Mouse (Mus musculus): ENCODE measurements around the gene Myl12a.

Gene Myl12a

DNA sequence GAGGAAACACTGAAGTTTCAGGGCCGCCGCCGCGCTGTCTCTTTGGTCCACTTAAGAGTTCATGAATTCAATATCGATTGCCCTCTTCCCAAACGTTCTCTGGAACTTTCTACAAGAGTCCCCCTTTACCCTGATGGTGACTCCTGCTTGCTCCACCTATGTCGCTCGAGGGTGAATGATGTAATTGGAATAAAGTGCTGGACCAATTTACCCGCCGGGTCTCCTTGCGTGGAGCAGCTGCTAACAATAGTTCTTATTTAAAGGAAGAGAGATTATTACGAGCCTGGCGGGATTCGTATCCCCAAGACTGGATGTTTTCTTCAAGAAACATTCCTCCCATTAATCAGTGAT is at the start of gene Myl12a:
Myl12a (minus strand) TSS at position 135 of the 351 bp plus-strand sequence.
- DNase-seq = no peak

- DNase-seq = no peak
Measured at GRCm38 (mm10) chr17:71049292-71049691, 46.6 kb upstream of the Myl12a start.

GRCm38 (mm10) chr17:71046856-71047255 is 44.2 kb upstream of the Myl12a start:
- DNase-seq = no peak

DNA sequence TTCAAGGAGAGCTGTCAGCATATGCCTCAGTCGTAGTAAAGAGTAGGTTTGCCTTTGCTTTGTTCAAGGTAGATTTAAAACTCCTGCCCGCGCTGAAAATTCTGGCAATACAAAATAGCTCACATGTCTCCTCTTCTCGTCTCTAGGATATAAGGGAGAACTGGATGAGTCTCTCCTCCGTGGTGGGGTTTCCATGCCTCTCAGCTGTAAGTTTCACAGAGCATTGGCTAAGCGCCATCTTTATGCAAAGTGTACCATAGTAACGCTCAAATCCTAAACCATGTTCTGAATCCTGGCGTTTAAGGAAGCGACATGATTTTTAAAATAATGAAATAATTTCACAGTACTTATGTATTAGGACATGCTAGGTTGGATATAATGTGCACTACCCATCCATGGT is 42.9 kb upstream of the Myl12a start:
- no peak for DNase-seq

DNA sequence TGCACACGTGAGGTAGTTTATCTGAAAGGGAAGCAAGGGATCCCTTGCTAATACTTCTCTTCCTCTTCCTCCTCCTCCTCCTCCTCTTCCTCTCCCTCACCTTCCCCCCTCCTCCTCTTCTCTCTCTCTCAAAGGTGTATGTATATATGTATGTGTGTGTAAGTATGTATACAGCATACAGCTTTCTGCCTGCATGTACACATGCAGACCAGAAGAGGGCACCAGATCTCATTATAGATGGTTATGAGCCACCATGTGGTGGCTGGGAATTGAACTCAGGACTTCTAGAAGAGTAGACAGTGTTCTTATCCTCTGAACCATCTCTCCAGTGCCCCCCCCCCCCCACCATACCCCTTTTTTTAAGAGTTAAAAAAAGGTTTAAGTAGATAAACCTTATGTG is 40.0 kb upstream of the Myl12a start:
- DNase-seq = no peak

GRCm38 (mm10) chr17:71040582-71040880 is 37.9 kb upstream of the Myl12a start:
- no peak for DNase-seq

DNA sequence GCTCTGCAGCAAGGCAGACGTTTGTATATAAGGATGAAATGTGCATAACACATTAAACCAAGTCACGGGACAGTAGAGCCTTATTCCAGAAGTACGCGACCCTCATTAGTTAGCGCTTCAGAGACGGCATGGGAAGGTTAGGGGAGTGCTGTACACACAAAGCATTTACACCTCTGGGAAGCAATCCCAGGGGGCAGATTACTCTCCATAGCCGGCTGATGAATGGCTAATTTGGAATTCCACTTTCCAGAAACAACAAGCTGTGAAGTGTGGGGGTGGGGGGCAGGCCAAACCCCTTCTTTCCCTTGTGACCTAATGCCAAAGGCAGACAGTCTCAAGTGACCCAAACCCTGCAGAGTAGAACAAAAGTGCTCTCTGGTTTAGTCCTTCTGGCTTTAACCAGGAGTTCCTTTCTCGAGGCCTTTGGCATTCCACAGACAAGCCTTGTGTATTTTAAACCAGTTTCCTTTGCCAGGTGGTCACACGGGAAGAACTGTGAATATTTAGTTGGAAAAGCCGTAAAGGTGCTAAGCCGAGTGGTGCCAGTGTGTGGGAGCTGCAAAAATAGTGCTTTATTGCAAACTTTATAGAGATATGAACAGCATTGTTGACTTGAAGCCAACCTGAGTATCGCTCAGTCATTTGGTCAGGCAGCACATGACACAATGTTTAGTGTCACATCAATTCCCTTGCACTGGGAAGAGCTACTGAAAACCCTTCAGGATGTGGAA is 37.3 kb upstream of the Myl12a start:
- no peak for DNase-seq

DNA sequence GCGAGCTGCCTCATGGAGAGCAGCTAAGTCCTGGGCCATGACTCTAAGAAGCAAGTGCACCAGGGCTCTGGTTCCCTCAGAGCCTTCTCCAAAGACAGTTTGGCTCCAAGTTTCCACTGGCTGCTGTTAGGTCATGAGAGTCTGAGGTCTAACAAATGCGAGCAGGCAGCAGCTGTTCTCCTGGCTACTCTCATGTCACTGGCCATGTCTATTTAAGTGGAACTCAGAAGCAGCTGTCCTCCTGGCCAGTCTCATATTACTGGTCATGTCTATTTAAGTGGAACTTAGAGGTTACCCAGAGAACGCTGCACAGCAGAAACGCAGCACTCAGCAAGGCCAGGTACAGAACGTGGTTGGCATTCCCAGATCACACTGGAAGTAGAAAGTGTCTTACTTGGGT is 36.1 kb upstream of the Myl12a start:
- DNase-seq = no peak

GRCm38 (mm10) chr17:71037188-71037587 is 34.5 kb upstream of the Myl12a start:
- no peak for DNase-seq

GRCm38 (mm10) chr17:71034472-71034871 is 31.8 kb upstream of the Myl12a start:
- DNase-seq = no peak

- DNase-seq = no peak
Measured at GRCm38 (mm10) chr17:71032719-71033118, 30.0 kb upstream of the Myl12a start.

DNA sequence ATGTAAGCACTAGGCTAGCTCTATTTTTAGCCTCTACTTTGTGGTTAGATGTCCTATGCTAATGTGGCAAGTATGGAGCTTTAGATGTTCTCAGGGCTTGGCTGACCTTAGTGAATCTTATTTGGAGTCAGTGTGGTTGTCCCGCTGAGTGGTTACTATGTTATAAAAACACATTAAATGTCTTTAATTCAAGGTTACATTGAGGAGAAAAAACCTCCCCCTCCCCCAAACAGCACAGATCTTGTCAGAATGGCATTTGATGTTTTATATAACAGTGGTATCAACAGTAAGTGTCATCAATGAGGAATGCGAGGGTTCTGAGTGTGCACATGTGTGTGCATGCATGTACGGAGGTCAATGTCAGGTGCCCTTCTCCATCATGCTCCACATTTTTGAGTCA is 24.5 kb upstream of the Myl12a start:
- no peak for DNase-seq

GRCm38 (mm10) chr17:71025922-71026321 is 23.2 kb upstream of the Myl12a start:
- DNase-seq = no peak

GRCm38 (mm10) chr17:71024071-71024470 is 21.4 kb upstream of the Myl12a start:
- DNase-seq = no peak

GRCm38 (mm10) chr17:71022841-71023240 is 20.2 kb upstream of the Myl12a start:
- DNase-seq = no peak

- no peak for DNase-seq
Measured at GRCm38 (mm10) chr17:71019860-71020259, 17.2 kb upstream of the Myl12a start.

DNA sequence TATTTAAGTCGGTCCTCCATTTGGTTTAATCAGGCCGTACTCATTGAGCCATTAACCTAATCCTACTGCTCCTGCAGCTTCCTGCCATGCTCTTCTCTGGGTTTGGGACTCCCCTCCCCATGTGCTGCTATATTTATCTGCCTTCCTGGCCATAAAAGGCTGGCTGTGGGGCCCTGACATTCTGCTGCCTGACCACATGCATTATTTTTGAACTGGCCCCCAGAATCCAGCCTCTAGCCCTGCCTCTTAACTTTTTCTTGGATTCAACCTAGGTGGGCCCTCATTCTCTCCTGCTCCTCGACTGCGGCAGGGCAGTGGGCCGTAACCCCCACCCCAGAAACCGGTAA is 16.6 kb upstream of the Myl12a start:
- DNase-seq = no peak

DNA sequence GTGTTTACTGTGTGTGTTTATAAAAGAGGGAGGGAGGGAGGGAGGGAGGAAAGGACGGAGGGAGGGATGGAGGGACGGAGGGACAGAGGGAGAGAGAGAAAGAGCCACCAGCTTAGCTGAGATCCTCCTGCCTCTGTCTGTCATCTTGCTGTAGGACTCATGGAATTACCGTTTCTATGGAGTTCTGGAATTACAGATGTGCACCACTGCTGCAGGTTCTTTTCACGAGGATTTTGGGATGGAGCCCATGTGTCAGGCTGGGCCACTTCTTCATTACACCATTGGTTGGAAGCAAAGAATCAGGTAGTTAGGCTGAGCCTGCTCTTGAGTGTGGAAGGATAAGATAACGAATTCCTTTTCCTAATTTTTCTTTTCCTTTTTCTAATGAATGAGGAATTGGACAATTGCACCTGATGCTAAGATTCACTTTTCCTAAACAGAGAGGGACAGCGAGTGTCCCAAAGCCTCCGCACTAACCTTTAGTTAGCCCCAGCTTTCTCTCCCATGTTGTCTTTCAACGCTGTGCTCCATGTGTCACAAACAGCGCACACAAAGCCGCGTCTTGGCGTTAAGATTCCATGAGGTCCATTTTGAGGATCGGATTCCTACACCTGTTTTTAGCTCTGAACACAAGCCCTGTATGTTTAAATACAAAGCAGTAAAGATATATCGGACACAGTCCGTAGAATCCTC is 16.1 kb upstream of the Myl12a start:
- DNase-seq = no peak

DNA sequence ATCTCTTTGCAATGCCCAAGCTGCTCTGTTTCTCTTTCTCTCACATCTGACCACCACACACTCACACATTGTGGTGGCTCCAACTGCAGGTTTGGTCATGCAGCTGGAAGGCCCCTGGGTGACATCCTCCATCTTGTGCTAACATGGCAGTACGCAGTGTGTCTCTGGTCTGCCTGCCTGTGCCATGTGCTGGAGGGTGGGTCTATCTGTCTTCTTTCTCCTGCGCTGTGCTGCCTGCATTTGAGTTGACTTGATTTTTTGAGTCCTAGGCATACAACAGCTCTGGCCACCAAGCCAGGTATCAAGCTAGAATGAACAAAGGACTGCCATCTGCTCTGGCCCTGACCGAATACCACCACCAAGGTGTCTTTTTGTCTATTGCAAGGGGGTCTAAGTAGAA is 15.5 kb upstream of the Myl12a start:
- no peak for DNase-seq

DNA sequence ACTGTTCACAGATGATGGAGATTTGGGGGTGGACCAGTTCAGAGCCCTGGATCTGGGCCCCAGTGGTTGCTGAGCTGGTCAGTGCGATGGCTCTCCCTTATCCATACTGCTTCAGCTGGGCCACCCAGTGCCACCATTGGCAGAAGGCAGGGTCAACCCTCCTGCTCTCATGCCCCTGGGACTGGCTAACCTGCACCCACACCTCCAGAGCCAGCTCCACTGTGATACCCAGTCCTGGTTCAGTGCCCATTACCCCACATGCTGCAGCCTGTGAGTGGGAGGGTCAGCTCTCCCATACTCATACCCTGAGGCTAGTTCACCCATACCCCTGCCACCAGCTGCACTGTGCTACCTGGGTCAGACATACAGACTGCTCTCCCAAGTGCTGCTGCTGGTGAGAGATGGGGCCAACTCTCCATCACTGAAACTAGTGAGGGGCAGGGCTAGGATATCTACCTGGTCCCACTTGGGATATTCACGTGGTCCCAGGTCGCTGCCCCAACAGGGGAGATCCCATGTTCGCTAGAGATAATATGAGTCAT is 14.8 kb upstream of the Myl12a start:
- no peak for DNase-seq

- DNase-seq = no peak
Measured at GRCm38 (mm10) chr17:71014911-71015310, 12.2 kb upstream of the Myl12a start.

DNA sequence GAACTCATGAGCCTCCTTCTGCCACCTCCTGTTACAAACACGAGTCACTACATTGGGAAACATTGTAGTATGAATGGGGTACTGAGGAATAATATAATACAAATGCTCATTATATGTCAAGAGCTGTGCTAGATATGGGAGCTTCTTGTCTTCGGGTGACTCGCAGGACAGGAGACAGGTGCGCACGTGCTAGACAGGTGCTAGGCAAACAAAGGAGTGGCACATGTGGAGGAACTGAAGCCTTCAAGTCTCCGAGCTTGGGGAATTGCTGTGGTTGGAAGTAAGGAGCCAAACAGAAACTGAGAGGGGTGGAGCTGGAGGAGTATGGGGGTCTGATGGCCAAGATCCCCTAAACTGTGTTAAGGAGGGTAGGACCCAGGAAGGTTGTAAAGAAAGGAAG is 10.4 kb upstream of the Myl12a start:
- no peak for DNase-seq

GRCm38 (mm10) chr17:71011931-71012662 is 9.4 kb upstream of the Myl12a start:
- DNase-seq = no peak

- DNase-seq = no peak
Measured at GRCm38 (mm10) chr17:71010646-71011242, 8.1 kb upstream of the Myl12a start.
